Mouse (Mus musculus): ENCODE data around the gene BC030870.
"Not testable (repeated sequence)": the region's sequence is repeated elsewhere in the genome, so short reads cannot be mapped to it uniquely, and the experiment has no call there.

The BC030870 gene

DNA sequence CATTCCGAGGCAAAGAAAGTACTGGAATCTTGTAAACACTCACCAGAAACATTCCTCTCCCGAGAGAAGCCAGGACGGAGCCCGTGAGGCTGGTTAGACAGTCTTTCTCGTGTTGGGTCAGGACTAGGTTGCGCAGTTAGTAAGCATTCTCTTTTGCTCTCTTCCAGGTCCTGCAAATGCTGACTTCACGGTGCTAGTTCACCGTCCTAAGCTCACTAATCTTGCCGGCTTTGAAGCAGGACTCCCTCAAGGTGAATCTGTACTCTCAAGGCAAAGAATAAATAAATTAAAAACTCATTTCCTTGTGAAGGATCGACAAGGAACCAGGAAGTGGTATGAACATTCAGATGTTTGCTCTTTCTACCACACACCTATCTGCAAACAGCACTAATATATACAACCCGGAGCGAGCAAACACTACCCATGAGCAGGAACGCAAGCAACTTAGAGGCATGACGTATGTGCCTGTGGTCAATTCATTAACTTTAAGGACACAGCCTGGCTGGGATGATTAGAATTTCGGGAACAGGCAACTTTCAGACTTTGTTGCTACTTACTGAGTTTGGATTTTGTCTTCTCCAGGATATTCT lies at the start of gene BC030870:
Gene BC030870 (minus strand): TSS at position 365 of the 590 bp plus-strand sequence.
- DNase-seq (ENCODE audit: low spot score in 2 of 2) = no peak

DNA sequence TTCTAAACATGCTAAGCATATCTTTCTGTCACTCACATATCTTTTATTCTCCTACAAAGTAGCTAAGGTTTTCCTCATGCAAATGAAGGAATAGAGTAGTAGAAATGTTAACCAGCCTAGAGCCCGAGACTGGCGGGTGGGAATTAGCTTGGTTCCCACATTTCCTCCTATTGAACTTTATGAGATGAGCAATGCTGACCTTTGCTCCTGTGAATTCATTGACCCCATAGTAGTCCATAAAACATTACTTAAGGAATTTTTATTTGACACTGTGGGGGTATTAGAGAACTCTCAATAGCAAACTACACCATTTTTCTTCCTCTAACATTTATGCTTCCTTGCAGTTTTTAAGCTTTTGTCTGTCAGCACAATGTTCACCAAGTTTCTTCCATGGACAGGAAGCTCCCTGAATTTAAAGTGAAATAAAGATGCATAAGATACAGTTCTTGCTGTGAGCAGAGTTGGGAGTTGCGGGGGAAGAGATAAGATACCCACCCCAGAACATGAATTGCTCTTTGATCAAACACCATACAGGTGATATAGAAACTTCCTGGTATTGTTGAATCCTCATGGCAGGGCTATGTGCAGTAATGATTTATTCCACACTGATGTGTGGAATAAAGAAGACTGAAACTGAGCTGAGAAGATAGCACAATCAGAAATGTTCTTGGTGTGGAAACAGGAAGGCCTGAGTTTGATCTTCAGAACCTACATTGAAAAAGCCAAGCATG lies 45.5 kb upstream of the BC030870 start:
- DNase-seq (ENCODE audit: low spot score in 2 of 2) = no peak

DNA sequence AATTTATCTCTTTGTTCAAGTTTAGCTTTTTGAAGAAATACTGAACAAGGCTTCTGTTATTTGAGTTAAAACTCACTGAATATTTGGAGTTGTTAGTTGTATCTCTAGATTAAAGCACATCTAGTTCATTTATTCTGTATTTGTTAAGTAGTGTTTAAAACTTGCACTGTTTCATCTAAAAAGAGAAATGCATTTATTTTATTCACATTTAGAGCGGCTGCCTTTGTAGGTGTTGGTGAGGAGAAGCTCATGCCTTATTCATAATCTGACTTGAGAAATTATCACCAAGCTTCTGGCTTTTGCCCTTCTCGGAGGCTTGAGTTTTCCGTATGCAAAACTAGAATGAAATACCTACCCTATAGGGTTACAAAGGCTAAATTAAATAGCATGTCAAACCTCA lies 39.8 kb upstream of the BC030870 start:
- no peak for DNase-seq (ENCODE audit: low spot score in 2 of 2)

DNA sequence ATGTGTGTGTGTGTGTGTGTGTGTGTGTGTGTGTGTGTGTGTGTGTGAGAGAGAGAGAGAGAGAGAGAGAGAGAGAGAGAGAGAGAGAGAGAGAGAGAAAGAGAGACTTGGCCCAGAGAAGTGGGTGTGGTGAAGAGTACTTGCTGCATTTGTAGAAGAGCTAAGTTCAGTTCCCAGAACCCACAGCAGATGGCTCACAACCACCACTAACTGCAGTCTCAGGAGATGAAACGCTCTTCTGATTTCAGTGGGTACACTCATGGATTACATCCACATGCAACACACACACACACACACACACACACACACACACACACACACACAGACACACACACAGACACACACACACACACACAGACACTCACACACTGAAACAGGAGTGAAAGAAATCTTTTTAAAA lies 31.3 kb upstream of the BC030870 start:
- not testable (repeated sequence) for DNase-seq (ENCODE audit: low spot score in 2 of 2)

DNA sequence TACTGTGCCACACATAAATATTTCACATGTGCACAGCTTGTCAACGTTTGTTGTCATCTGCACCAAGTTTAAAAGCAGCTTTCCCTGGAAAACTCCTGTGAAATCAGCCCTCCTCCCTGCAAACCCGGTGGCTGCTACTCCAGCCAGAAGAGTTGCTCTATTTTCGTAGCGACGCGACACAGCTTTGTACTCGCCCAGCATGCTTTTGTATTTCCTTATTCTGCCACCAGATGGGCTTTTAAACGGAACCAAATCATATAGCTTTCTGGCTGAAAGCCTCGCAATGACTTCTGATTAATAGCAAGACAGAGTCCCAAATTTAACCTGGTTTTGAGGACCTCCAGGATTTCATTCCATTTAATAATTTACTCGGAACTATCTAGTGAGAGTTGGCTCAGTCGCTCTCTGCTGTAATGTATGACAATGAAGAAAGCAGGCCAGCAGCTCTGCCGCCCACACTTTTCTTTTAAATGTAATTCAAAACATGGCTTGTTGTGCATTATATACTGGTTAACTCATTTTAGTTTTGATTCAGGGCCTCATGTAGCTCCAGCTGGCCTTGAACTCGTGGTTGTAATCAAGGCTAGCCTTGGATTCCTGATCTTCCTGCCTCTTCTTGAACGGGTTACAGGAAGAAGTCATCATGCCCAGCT lies 29.9 kb upstream of the BC030870 start:
- DNase-seq (ENCODE audit: low spot score in 2 of 2) = no peak

DNA sequence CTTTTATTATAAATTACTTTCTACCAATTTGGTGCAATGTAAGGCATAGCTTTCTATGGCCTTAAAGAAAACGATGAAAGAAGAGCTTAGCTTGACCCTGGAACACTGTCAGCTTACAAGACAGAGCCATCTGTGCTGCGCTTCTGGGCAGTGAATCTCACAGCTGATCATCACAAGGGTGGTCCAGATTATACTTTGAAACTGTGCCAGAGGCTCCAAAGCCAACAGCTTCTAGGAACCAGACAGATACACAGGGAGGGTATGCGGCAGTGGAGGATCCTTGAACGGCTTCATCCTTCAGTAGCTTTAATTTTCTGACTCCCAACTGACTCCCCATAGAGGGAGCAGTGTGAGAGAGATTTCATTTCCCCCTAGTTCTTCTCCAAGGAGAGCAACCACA lies 28.5 kb upstream of the BC030870 start:
- no peak for DNase-seq (ENCODE audit: low spot score in 2 of 2)

DNA sequence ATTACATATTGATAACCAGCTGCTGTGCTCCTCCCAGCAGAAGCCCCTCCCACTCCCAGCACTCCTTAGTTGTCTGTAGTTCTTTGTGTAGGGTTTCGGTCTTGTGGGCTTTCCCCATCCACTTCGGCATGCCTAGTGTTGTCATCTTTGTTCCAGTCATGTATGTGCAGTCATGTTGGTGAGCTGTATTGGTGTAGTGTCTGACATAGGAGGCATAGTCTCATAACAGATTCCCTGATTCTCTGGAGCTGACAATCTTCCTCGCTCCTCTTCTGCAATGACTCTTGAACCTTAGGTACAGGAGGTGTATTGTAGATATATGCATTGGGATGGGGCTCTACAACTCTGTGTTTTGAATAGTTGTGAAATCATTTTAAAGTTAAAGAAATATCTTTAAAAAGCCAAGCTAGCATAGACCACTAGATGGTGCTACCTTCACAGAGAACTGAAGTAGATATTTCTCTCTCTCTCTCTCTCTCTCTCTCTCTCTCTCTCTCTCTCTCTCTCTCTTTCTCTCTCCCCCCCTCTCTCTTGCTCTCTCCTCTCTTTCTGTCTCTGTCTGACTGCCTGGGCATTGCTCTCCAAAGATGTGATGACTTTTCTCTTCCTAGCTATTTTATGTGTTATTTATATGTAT lies 9.6 kb upstream of the BC030870 start:
- DNase-seq (ENCODE audit: low spot score in 2 of 2) = no peak

DNA sequence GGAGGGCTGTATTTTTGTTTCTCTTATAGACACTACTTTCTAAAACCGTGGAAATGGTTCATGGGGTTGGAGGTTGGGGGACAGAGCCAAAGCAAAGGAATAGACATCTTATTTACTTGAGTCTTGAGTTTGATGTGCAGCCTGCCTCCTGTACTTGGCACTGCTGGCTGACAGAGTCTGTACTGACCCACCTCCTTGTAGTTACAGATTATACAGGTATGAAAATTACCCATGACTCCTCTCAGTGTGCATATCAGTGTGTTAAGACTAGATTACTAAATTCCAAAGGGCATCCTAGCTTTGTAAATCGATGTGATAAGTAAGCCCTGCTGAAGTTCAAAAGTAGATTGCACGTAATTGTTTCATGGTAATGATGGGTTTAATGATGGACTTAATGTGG lies 2.9 kb downstream of the BC030870 start:
- DNase-seq (ENCODE audit: low spot score in 2 of 2) = no peak

DNA sequence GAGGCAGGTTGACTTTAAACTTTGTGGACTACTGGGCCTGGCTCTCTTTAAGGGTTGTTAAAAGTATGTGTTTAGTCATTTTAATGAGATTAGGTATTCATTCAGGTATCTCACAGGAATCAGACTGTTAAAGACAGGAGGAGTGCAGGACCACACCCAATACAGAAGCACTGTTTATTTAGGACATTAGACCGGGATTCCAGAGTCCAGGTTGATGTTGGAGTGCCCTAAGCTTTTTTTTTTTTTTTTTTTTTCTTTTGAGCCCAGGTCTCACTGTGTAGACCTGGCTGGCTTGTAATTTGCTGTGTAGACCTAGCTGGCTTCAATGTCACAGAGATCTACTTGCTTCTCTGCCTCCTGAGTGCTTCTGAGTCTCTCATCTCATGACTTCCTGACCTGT lies 3.3 kb downstream of the BC030870 start:
- no peak for DNase-seq (ENCODE audit: low spot score in 2 of 2)

DNA sequence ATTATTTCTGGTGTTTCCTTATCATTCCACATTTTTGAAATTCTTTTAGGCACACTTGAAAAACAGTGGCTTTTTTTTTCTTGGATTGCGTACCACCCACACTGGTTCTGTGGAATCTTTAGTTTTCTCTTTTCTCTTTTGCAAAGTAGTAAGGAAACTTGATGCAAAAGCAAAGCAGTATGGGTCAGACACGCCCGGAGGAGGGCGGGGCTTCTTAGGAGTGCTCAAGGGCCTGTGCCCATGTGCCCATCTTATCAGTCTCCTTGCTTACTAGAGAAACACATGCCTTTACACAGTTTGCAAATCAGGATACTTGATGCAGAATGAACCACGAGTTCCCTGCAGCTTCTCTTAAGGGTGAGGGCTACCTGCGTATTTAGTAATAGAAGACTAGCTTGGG lies 17.3 kb downstream of the BC030870 start:
- no peak for DNase-seq (ENCODE audit: low spot score in 2 of 2)

DNA sequence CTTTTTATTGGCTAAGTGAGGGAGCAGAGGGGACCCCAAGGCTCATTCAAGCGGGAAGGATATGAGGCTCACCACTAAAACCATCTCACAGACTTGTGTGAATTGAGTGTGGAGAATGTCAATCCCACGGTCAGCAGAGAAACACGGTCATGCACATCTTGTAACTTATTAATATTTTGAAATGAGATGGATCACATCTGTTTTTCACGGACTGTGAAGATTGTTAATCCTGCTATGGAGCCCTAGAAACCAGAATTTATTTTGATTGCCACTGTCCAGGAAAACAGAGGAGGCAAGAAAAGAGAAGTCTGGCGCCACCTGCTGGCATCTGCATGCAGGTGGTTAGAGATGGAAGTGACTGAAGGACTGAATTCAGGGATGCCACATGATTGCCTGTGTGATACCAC lies 19.1 kb downstream of the BC030870 start:
- peak in 1 of 2 experiments; percentile 60 for DNase-seq (ENCODE audit: low spot score in 2 of 2)

DNA sequence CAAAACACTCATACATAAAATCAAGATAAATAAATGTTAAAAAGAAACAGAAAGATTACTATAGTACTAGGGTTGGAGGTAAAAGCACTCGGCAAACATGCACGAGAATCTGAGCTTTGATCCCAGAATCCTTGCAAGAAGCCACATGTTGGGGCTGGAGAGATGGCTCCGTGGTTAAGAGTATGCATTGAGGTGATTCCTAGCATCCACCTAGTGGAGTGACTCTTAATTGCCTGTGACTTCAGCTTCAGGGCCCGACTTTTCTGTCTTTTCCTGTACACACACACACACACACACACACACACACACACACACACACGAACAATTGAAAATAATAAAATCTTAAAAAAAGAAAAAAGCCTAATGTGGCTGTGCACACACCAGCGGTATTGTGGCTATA lies 20.4 kb downstream of the BC030870 start:
- DNase-seq (ENCODE audit: low spot score in 2 of 2) = no peak

DNA sequence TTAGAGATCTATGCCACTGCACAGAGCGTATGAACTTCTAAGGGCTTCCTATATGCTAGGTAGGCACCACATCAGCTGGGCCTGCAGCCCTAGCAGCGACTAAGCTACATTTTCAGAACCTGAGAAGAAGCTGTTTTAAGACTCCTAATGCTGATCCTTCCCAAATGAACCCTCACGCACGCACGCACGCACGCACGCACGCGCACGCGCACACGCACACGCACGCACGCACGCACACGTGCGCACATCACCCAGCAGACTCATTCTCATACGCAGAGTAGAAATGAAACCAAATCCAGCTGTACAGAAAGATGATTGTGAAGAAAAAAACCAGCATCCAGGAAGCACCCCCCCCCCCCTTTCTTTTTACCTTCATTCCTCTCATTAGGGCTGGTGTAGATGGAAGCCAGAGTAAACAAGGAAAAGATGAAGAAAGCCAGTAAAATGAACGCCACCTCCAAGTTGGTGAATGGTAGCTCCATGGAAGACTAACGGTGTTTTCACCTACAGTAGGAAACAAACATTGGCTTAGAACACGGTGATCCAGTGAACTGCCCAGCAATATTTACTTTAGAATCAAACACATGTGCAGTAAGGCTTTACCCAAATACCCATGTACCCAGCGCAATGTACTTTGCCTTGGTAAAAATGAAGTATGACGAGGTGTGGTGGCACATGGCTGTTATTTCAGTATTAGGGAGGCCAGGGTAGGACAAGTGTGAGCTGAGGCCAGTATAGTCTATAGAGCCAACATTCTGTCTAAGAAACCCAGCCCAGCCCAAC lies 21.2 kb downstream of the BC030870 start:
- DNase-seq (ENCODE audit: low spot score in 2 of 2) = no peak

DNA sequence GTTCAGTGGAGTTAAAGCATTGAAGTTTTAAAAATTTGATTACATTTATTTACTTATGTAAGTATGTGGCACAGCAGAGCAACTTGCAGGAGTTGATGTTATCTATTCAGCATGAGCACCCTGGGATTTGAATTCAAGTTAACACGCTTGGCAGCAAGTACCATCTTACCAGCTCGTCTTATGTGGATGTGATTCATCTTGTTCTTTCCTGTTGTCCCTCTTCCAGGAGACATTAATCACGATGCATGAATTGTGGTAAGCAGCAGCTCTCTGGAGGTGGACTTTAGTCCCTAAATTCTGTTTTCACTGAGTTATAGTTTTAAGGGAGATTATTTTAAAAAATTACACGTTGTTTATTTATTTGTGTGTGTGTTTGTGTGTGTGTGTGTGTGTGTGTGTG lies 25.3 kb downstream of the BC030870 start:
- DNase-seq (ENCODE audit: low spot score in 2 of 2) = no peak

DNA sequence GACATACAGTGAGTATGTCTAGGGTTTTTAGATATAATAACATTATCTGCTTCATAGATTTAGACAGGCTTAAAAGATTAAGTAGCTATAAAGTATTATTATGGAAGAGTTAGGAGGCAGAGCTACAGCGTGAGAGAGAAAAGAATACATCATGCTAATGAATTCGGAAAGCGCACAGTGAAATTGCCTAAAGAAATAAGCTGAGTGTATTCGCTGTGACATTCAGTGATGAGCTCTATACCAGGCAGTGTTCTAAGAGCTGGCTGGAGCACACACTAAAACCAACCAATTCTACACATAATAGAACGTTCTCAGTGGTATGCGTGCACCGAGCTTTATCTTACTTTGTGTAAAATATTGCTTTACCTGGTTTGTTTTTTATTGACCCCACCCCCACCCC lies 25.7 kb downstream of the BC030870 start:
- DNase-seq (ENCODE audit: low spot score in 2 of 2) = no peak

DNA sequence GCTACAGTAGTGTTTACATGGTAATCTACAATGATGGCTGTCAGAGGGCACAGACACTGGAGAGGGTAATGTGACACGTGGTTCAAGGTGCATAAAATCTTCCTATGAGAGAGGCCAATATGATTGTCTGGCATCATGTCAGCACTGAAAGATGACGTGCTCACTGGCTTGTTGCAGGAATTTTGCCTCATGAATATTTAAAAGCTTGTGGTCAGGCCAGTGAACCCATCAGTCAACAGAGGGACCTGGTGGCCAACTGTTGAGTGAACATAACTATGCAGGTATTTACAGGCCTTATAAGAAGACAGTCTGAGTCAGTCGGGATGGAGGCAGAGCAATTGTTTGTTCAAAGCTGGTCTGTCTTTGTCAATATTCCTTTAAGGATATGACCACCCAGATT lies 29.6 kb downstream of the BC030870 start:
- no peak for DNase-seq (ENCODE audit: low spot score in 2 of 2)

DNA sequence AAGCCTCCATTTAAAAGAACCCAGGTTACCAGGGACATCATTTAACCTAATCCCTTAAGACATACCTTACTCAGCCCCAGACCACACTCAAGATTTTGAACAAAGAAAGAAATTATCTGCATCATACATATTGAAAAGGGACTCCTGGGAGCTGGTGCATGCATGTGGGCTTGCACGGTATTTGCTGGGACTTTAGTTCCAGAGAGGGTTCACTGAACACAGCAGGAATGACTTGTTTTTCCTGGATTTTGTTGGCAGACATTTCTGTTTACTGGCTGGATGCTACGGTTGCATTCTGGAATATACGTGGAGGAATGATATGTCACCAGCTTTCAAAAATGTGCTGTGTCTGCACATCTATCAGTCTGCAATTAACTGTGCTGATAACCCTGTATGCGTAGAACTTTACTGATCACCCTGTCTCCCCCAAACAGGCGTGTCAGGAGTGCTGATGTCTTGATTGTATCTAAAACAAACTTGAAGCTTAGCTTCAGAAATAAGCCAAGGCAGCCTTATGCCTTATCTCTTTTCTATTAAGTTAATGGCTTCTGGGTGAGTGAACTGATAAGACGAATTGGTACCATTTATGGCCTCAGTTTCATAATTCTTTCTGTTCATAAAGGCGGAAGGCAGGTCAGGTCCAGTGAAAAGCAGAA lies 31.5 kb downstream of the BC030870 start:
- DNase-seq (ENCODE audit: low spot score in 2 of 2) = no peak

DNA sequence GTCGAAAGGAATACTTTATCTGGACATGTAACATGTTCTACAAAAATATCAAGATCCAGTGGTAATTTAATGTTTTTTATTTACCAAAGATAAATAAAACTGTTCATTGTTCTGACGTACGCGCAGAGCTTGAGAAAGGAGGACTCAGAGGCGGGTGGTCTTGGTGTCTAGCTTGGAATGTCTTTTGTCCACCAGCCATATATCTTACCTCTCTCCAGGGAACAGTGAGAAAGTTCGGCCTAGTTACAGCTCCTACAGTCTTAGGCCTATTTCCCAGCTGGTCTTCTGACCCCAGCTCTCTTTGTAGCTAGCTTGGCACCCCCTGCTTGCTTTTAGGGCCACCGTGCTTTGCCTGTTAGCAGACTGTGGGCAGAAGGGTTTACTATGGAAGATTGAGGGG lies 39.6 kb downstream of the BC030870 start:
- DNase-seq (ENCODE audit: low spot score in 2 of 2) = no peak

DNA sequence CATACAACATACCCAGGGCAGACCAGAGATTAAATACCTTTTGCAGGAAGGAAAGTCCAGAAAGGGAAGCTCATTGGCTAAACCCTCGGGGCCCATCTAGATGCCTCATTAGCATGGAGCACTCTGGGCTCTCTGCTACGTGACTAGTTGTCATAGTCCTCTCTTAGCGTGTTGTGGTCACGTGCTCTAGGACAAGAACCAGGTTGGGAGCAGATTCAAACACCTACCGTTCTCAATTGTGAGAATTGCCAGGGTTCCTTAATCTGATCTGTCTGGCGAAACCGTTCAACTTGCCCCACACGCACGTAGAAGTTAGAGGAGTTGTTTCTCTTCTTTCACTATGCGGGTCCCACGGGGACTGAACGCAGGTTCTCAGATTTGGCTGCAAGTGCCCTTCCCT lies 41.2 kb downstream of the BC030870 start:
- no peak for DNase-seq (ENCODE audit: low spot score in 2 of 2)

DNA sequence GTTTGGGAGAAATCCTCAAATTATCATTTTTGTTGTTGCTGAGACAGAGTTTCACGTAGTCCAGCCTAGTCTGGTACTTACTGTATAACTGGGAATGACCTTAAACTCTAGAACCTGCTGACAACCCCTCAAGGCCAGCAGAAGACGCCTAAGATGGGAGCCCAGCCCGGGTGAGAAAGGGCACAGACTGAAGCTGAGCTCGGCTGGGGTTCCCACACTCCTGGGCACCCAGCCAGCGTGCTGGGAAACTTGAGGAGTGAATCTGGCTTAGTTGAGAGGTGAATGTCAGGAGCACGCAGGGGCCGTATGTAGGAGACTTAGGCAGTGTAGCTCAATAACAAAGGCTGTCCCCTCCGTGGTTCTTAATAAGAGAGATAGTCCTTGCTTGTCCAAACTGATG lies 41.7 kb downstream of the BC030870 start:
- DNase-seq (ENCODE audit: low spot score in 2 of 2) = no peak

DNA sequence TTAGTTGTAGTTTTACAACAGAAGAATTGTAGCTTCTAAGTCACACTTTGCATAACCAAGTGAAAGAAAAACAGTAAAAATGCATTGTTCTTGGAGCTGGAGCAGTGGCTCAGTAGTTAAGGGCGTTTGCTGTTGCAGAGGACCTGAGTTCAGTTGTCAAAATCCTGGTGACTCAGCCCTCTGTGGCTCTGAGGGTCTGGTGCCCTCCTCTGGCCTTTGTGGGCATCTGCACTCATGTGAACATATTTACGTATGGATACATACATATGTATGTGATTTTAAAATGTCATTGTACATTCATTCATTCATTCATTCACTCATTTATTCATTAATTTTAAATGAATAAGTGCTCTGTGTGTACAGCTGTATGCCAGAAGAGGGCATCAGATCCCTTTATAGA lies 43.7 kb downstream of the BC030870 start:
- DNase-seq (ENCODE audit: low spot score in 2 of 2) = no peak

All from spleen, postnatal 10 days (tissue).